Mouse (Mus musculus) cerebellum, adult 2 months (tissue): ENCODE results near the gene Tgfbi.

ENCODE experiments used
- CTCF ChIP-seq: fragments of 200-500 bp; IDR thresholded peaks from 2 replicates; pipeline ENCODE4 v1.5.1; 2011; ENCODE audit warnings: low read depth, mild to moderate bottlenecking, control low read depth, low read length, moderate library complexity, borderline replicate concordance; ENCODE audit not compliant: insufficient read depth
- POLR2A ChIP-seq: fragments of 200-500 bp; IDR thresholded peaks from 2 replicates; pipeline ENCODE4 v1.6.1; 2011; ENCODE audit warnings: low read length, control low read depth, borderline replicate concordance; ENCODE audit not compliant: insufficient read depth

- no peak for TF ChIP-seq POLR2A
- no peak for TF ChIP-seq CTCF
These were observed 27.8 kb upstream of the Tgfbi start for GRCm38 (mm10) chr13:56581512-56581911.
